Mouse (Mus musculus): ENCODE measurements around the gene Odf3l2.

Gene Odf3l2

DNA sequence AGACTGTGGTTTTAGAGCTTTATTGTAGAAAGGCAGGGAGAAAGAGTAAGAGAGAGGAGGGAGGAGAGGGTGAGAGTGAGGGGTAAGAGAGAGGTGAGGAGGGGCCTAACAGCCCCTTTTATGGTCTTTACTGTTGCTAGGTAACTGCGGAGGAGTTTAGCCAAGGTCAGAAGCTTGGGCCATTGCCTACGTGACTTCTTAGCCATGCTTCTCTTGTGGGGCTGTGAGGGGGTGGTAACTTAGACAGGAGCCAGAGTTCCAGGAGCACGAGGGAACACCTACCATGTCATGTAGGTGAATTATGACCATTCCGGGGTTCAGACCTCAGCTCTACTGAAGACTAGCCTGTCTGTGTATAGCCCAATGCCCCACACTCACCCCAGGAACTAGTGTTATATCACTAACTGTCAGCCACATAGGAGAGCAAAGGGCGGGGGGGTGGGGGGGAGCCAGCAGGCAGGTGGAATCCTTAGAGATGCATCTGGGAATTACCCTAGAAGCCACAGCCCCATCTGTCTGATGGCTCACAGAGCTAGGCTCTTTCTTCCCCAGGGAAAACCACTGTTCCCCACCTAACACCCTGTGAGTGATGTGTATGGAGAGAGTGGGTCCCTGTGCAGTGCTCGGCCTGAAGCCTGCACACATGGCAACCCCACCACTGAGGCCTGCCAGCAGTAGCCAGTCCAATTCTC is 26.0 kb upstream of the Odf3l2 start:
- DNase-seq (ENCODE audit: extremely low read depth, low read depth, low spot score), result no peak

DNA sequence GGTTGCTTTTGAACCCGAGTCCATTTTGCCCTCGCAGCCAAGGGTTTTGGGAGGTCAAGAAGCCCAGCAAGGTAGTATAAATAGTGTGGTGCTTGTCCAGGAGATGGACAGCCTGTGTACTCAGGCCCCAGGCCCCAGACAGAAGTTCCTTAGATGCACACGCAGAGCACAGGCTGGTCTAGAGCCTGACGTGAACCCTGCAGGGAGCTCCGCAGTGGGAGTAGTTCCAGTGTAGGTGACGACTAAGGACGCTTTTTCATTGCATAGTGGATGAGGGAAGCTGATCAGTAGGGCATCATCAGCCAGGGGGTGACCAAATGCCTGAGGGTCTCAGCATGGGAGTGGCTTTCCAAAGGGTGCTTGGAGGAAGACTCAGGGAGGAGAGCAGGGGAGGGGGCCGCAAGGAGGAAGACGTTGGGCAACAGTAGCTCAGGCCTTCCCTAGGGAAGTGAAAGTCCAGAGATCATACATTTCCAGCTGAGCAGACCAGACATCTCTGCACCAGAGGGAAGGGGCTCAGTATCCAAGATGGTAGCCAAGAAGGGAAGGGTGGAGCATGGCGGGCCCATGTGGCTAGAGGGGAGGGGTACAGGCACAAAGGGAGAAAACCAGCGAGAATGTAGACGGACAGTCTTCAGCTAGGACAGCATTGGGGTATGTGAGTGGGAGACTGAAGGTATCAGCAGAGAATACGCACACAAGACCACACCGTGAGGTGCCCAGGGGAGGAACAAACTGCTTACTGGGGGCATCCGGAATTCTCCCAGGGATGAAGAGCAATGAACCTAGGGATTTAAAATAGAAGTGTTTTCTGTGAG is 24.7 kb upstream of the Odf3l2 start:
- DNase-seq (ENCODE audit: extremely low read depth, low read depth, low spot score), result no peak

DNA sequence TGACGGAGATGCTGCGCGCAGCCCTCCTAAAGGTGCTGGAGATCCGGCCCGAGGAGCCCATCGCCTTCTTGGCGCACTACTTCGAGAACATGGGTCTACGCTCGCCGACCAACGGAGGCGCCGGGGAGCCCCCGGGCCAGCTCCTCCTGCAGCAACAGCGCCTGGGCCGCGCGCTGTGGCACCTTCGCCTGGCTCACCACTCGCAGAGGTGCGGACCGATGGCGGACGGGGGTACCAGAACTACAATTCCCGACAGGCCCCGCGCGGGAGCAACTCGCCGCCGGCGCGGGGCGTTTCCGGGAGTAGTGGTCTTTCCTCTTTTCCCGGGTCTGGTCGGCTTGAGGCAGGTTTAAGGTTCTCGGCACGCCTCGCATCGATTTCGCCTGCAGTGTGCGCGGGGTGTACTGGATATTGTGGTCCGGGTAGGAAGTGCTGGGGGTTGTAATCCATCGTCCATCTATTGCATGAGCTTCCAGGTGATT is 24.1 kb upstream of the Odf3l2 start:
- DNase-seq (ENCODE audit: extremely low read depth, low read depth, low spot score), result no peak

DNA sequence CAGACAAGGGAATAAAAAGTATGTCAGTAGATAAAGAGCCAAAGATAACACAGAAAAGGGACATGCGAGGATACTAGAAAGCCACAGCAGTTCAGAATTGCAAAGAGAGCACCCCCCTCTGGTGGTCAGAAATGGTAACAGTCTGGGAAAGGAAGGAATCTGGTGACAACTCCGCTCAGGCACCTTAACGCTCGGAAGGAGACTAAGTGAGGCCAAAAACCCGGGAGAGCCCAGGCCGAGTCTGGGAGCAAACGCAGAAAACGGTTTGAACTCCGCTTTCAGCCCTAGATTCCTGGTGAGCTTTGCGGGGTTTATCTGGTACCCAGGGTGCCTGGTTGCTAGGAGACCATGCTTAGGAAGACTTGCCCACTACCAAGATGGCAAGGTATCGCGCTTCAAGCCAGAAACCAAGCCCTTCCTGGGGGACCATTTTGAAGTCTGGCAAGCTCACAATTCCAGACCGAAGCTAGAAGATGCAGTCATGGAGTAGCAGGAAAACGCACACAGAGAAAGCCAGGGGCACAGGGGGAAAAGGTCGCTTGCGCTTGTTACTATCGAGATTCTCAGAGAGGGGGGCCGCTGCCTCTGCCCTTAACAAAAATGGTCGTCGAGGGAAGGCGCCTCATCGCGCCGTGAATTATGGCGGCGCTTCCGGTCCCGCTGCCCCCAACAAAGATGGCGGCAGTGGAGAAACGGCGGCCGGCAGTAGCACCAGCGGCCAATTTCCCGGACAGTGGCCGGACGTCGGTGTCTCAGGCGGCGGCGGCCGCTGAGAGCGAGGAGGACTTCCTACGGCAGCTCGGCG is 23.4 kb upstream of the Odf3l2 start, which contains the start of gene Tpgs1:
Gene Tpgs1 (plus strand): TSS at position 599 of the 805 bp plus-strand sequence.
- DNase-seq (ENCODE audit: extremely low read depth, low read depth, low spot score), result no peak

DNA sequence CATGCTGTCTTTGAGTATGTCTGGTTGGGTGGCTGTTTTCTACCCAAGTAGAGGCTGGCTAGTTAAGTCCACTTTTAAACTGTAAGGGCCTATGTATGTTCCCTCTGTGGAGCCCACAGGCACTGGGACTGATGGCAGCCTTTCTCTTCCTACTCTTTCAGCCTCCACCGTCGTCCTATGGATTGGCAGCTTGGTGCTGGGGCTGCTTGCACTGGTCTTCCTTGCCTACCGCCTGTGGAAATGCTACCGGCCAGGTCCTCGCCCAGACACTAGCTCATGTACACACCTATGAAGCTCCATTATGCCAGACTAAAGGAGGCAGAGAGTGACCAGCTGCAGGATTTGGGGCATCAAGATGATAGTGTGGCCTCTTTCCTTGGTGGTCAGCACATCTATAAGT is 22.5 kb upstream of the Odf3l2 start:
- DNase-seq (ENCODE audit: extremely low read depth, low read depth, low spot score), result no peak

DNA sequence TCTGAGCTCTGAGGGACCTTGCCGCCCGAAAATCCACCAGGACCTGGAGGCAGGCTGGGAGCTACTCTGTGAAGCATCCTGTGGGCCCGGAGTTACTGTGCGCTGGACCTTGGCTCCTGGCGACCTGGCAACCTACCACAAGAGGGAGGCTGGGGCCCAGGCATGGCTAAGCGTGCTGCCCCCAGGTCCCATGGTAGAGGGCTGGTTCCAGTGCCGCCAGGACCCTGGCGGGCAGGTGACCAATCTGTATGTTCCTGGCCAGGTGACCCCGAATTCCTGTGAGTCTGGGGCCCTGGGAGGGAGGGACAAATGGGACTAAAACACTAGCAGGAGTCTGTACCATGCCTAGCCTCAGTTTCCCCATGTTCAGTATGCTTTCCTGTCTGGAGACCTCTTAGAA is 21.0 kb upstream of the Odf3l2 start:
- no peak for DNase-seq (ENCODE audit: extremely low read depth, low read depth, low spot score)

DNA sequence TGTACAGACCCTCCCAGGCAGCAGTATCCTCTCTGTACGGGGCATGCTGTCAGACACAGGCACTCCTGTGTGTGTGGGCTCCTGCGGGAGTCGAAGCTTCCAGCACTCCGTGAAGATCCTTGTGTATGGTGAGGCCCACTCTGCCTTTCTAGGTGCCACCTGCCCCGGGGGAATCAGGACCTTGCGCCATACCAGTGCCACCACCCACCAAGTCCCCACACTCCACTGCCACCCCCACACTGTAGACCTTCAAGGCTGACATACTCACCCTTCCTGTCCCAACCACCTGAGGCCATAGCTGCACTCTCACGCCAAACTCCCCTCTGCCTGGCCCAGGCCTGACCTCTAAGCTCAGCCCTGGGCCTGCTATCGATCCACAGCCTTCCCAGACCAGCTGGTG is 19.5 kb upstream of the Odf3l2 start:
- no peak for DNase-seq (ENCODE audit: extremely low read depth, low read depth, low spot score)

DNA sequence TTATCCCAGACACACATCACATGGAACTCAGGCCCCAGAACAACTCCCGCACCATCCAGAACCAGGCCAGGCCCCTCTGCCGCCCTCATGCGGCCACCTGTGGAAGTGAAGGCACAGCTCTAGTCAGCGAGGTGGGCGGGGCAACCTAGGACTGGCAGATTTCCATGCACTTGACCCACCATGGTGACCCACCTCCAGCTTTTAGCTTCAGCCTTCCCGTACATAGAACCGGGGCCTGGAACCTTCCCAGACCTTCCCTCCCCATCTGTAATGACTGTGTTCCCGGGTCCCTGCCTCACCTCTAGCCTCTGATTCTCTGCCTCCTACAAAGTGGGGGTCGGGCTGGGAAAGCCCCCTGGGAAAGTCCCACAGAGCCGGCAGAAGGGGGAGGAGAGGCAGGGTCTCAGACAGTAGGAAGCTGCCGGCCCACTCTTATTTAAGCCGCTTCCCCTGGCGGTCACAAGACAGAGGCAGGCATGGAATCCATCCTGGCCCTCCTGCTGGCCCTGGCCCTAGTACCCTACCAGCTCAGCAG is 18.7 kb upstream of the Odf3l2 start, which contains the start of gene Madcam1:
Gene Madcam1 (plus strand): TSS at position 429 of the 535 bp plus-strand sequence.
- DNase-seq (ENCODE audit: extremely low read depth, low read depth, low spot score), result no peak

DNA sequence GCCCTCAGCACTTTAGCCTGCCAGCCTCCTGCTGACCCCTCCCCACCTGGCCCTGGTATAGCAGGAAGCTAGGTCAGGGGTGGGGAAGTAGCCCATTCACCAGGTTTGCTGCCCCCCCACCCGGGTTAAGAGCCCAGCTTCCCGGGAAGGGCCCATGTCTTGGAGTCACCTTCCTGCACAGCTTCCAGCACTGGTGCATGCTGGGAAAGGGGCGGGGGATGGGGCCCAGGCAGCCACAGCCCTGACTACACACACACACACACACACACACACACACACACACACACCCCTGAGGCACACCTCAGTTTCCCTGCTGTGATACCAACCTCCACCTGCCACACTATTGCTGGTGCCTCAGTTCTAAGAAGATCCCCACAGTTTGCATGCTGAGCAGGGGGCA is 16.3 kb upstream of the Odf3l2 start:
- no peak for DNase-seq (ENCODE audit: extremely low read depth, low read depth, low spot score)

DNA sequence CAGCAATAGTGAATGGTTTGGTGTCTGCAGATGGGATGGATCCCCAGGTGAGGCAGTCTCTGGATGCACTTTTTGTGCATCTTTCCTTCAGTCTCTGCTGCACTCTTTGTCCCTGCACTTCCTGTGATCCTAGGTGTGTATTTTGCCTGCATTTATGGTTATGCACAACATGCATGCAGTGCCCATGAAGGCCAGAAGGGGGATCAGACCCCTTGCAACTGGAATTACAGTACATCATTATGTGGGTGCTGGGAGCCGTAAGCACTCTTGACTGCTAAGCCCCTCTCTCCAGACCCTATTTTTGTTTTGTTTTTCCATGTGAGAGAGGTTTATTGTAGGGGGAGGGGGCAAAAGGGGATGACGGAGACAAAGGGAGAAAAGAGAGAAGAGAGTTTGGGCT is 14.8 kb upstream of the Odf3l2 start:
- DNase-seq (ENCODE audit: extremely low read depth, low read depth, low spot score), result no peak

DNA sequence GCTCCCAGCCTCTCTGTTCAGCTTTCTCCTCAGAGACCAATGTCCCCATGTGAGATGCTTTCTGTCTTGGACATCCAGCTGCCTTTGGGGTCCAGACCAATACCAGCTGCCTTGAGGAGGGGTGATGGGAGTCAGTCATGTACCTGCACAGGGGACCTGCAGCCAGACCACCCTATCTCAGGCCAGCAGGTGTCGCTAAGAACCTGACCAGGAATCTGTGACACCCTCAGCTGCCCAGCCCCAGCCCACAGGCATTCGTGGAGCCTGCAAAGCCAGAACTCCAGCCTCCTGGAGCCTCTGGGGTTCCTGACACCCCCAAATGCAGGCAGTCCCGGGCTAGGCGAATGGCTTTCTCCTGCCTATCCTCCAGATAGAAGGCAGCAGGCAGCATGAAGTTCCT is 13.3 kb upstream of the Odf3l2 start:
- DNase-seq (ENCODE audit: extremely low read depth, low read depth, low spot score), result no peak

DNA sequence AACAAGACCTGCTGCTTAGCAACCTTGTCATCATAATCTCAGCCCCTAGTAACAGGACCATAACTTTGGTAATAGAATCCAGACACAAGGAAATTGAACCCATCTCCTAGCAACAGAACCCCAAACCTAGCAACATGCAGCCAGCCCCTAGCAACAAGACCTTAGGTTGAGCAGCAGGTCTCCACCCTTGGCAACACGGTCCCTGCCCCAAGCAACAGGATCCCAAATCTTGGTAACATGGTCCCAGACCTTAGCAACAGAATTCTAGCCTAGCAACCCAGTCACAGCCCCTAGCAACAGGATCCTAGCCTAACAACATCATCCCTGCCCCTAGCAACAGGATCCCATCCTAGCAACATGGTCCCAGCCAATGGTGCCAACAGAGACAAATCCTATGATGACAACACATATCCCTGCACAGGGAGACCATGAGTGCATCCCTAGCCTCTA is 9.4 kb upstream of the Odf3l2 start:
- no peak for DNase-seq (ENCODE audit: extremely low read depth, low read depth, low spot score)

DNA sequence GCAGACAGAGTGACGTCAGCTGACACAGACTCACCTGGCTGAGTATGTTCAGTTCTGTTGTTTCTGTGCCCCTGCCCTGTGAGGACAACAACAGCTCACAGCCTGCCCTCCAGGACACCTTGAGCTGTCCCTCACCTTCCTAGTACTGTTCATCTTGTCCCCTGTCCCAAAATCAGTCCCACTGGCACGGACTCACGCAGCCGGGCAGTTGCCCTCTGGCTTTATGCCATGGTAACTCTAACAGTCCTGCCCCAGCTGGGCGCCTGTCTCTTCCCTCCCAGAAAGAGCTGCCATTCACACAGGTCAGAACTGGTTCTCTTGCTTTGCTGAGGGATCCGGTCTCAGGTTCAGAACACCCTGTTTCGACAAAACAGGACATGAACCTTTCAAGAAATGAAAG is 7.3 kb upstream of the Odf3l2 start:
- DNase-seq (ENCODE audit: extremely low read depth, low read depth, low spot score), result no peak

DNA sequence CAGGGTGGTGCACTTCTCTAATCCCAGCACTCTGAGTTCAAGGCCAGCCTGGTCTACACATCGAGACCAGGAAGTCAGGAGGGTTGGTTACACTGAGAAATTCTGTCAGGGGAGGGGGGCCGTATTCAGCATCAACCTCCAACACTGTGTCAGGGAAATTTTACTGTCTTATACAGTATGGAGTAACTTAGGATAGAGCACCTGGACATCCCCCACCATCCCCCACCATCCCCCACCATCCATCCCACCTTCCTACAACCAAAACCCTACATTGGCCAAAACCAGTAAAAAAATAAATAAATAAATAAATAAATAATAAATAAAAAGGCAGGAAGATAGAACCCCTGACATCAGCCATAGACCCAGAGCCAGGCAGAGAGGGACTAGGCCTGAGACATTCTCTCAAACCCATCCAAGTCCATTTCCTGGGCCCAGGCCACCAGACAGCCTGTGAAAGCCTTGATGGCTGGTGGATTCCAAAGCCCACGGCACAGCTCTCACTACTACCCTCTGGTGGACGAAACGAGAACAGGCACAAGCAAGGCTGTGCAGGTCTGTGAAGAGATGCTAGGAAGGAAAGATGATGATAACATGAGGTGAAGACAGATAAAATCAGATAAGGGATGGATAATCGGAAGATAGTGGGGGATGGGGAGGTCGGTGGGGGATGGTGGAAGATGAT is 3.7 kb upstream of the Odf3l2 start:
- DNase-seq (ENCODE audit: extremely low read depth, low read depth, low spot score), result no peak

DNA sequence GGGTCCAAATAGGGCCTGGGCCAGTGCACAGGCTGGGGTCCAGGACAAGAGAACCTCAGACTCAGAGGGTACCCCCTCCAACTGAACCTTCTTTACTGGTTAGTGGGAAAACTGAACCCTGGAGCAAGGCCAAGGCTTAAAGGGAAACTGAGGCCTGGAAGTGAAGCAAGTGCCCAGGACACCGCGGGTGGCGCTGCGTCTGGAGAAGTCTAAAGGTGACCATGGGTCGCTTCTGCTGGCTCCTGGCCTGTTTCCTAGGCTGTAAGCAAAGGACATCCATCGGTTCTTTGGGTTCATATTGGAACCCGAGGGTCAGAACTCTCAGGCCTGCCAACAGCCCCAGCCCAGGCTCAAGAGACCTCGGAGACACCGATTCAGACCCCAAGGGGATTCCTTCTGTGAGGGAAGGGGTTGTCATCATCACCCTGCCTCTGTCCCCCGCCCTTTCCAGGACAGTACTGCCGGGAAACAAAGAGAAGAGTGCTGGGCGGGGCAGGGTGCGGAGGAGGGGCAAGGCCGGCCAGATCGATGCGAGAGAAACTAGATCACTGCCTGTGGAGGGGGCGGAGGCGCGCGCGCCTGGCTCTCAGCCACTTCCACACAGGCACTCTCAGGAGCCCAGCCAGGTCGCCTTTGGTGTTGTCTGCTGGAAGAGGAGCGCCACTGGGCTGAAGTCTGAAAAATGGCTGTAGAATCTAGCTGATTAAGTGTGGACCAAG is 6.9 kb downstream of the Odf3l2 start:
- DNase-seq (ENCODE audit: extremely low read depth, low read depth, low spot score), result no peak

DNA sequence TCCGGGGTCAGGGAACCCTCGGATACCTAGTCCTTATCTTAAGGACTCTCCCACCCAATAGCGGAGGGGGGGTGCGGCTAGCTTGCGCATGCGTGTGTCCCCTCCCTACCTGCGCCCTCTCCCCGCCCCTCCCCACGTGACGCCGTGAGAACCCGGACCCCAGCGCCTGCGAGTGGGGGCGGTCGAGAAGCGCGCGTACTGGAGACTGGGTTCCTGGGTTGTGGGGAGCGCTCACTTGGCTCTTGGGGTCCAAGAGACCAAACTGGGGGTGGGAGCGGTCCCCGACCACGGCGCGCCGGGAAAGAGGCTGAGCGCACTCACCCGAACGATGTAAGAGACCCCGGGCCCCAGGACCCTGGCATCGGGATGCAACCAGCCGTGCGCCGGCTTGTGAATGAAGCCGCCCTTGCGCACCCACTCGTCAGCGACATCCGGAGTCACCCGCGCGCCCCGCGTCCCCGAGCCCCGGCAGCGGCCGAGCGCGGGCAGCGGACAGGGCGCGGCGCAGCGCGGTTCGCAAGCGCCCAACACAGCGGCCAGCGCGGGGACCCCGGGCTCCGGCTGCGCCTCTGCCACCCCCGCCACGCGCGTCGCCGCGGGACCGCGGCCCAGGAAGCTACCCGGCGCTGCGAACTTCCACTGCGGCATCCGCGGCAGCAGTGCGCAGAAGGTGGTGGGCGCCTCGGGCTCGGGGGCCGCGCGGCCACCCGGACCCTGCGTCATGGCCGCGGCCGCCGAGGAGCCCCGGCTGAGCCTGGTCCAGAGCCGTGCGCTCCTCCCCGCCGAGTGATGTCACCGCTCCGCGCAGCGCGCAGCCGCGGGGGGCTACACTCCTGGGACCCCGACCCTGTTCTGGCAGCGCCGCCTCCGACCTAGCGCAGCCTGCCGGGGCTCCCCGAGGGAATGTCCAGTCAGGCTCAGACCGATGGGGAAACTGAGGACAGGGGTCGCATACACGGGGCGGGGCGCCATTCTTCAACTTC is 8.1 kb downstream of the Odf3l2 start, which contains the start of gene Shc2:
Gene Shc2 (minus strand): TSS at position 791 of the 983 bp plus-strand sequence.
- DNase-seq (ENCODE audit: extremely low read depth, low read depth, low spot score), result no peak

DNA sequence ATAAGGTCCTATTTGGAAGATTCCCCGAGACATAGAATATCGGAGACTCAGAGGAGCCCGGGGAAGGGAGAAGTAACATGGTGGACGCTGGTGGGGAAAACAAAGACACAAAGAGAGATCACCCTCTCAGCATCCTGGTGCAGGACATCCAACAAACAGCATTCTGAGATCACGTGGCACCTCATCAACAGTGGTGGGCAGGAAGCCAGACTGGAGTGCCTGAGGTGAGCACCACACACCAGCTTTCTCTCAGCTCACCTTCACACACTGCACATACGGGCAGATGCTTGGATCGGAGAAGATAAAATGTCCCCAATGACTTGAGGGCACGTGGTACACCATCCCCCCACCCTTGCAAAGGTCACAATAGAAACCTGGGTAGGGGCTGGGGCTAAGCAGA is 9.3 kb downstream of the Odf3l2 start:
- no peak for DNase-seq (ENCODE audit: extremely low read depth, low read depth, low spot score)

DNA sequence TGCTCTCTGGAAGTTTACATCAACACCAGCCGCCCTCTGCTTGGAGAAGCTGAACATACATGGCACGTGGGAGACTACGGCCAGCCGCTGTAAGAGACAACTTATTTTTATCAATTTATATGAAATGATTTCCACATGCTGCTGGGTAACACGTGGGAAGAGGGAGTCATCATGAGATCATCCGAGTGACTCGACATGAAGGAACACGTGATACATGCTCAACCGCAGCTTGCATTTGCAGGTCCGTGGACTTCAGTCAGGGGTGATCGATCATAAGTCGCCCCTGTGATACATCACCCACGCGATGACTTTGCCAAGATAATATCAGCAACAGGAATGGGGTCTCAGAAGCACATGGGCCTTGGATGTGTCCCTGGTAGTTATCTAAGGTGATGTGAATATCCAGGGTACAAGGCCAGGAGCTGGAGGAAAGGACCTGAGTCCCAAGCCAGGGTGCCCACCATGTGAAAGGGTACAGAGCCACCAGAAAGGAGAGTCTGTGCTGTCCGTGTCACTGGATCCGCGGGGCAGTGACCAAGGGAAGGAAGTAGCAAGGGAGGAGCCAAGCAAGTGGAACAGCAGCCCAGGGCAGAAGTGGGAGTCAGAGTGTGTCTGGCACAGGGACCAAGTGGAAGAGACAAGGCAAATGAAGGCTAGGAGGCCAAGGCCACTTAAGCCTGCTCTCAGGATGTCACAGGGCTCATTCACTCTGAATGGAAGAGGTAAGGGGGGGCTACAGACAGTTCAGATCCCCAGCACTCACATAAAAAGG is 12.3 kb downstream of the Odf3l2 start:
- DNase-seq (ENCODE audit: extremely low read depth, low read depth, low spot score), result no peak
